7 mouse cellular contexts compared by ENCODE assay signal in the genomic region with DNA sequence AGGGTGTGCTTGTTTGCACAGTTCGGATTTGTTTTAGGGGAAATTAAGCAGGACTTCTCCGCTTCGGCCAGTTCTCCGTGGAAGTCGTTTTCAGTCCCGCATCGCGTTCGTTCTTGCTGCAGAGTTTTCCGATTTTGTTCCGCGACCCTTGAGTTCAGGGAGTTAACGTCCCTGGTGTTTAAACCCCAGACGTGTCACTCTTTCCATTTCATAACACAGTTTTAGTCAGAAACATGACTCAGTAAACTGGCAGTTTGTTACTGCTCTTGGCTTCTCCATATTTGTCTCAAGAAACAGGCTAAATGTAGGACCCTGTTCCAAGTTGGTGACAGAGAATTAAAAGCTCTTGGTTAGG. TPM values are rescaled to one million over a fixed set of nuclear protein-coding genes. Genes with fewer than 3 reads are reported as not detected.
A peak's percentile ranks its signal among the peaks of the same experiment; 100 is the strongest.
DNase-seq lines count a peak whose midpoint lies in the region; ATAC-seq and TF ChIP-seq lines count a peak whose summit lies in the region.

No protein-coding gene starts in this region.

- DNase-seq in spleen, adult 2 months (ENCODE audit: low read depth in 1 of 2, low spot score in 2 of 2) = no peak
- no peak for DNase-seq in spleen, postnatal 14 days (ENCODE audit: low spot score in 2 of 2)
- DNase-seq in intestine, embryonic 14.5 days (ENCODE audit: low spot score) = no peak
- DNase-seq in layer of hippocampus, adult 9-11 months = no peak
- no peak for DNase-seq in layer of hippocampus, postnatal 14 days (ENCODE audit: low spot score in 2 of 2)

- peak overlapping the region; percentile 93 for H3K4me3 ChIP-seq in spleen, adult 2 months (ENCODE audit: extremely low read depth, insufficient read depth, insufficient read length)
- H3K4me3 ChIP-seq in embryonic facial prominence, embryonic 12.5 days = peak overlapping the region; percentile 79
- peak overlapping the region; percentile 79 for H3K4me3 ChIP-seq in intestine, embryonic 14.5 days (ENCODE audit: low read depth, low read length)
- peak overlapping the region; percentile 94 for H3K4me3 ChIP-seq in midbrain, embryonic 16.5 days (ENCODE audit: low read depth, low read length)

- no peak for TF ChIP-seq CTCF in spleen, adult 2 months (IDR thresholded peaks at IDR 0.05; ENCODE audit: extremely low read depth, insufficient read depth, insufficient read length, insufficient replicate concordance)

- no peaks in the 10 kb centered on the region for H3K27me3 ChIP-seq in spleen, adult 2 months (ENCODE audit: control insufficient read depth, insufficient read depth, low read length)
- H3K27me3 ChIP-seq in embryonic facial prominence, embryonic 12.5 days = no peaks in the 10 kb centered on the region
- no peaks in the 10 kb centered on the region for H3K27me3 ChIP-seq in intestine, embryonic 14.5 days (replicated peaks; ENCODE audit: control insufficient read depth, insufficient read depth, low read length)
- H3K27me3 ChIP-seq in midbrain, embryonic 16.5 days (ENCODE audit: control insufficient read depth, insufficient read depth, low read depth, low read length) = no peaks in the 10 kb centered on the region

- peaks cover 12% of the 10 kb centered on the region for H3K4me1 ChIP-seq in spleen, adult 2 months (ENCODE audit: control insufficient read depth, insufficient read depth, insufficient read length)
- peaks cover 6% of the 10 kb centered on the region for H3K4me1 ChIP-seq in embryonic facial prominence, embryonic 12.5 days
- peaks cover 5% of the 10 kb centered on the region; the same call in 1 of the 2 replicates for H3K4me1 ChIP-seq in intestine, embryonic 14.5 days (replicated peaks; ENCODE audit: control insufficient read depth, insufficient read depth, low read length)
- H3K4me1 ChIP-seq in midbrain, embryonic 16.5 days (ENCODE audit: control insufficient read depth, insufficient read depth, low read length) = peaks cover 8% of the 10 kb centered on the region

- TF ChIP-seq POLR2A in spleen, adult 2 months (IDR thresholded peaks at IDR 0.05; ENCODE audit: low read depth, low read length) = no peak

- under 1% methylated on average over 14 of the region's 14 CpGs for WGBS in spleen, adult 2 months
- WGBS in embryonic facial prominence, embryonic 12.5 days = 0% methylated on average over 14 of the region's 14 CpGs
- 0% methylated on average over 14 of the region's 14 CpGs for WGBS in intestine, embryonic 14.5 days
- under 1% methylated on average over 14 of the region's 14 CpGs for WGBS in midbrain, embryonic 16.5 days

- peak overlapping the region; percentile 58 for H3K4me2 ChIP-seq in embryonic facial prominence, embryonic 12.5 days (replicated peaks)
- H3K4me2 ChIP-seq in intestine, embryonic 14.5 days (ENCODE audit: low read length) = peak overlapping the region; percentile 72
- H3K4me2 ChIP-seq in midbrain, embryonic 16.5 days (ENCODE audit: low read length) = peak overlapping the region; percentile 60

- no peak for ATAC-seq in embryonic facial prominence, embryonic 12.5 days (ENCODE audit: insufficient number of reproducible peaks, insufficient read depth, low FRiP score, low TSS enrichment)
- ATAC-seq in intestine, embryonic 14.5 days (replicated peaks; ENCODE audit: low FRiP score, low TSS enrichment, low read depth) = no peak
- no peak for ATAC-seq in midbrain, embryonic 16.5 days

- H3K9me3 ChIP-seq in embryonic facial prominence, embryonic 12.5 days = no peaks in the 10 kb centered on the region
- 0 out of 2 replicates have a peak, but pooled peaks cover 2% of the 10 kb centered on the region for H3K9me3 ChIP-seq in intestine, embryonic 14.5 days (ENCODE audit: control insufficient read depth, low read length)
- H3K9me3 ChIP-seq in midbrain, embryonic 16.5 days (replicated peaks; ENCODE audit: control insufficient read depth, low read length, poor library complexity, severe bottlenecking) = no peaks in the 10 kb centered on the region

- no peaks in the 10 kb centered on the region for H3K36me3 ChIP-seq in spleen, adult 2 months (ENCODE audit: control insufficient read depth, insufficient read depth, low read length)
- H3K36me3 ChIP-seq in embryonic facial prominence, embryonic 12.5 days = no peaks in the 10 kb centered on the region
- no peaks in the 10 kb centered on the region for H3K36me3 ChIP-seq in intestine, embryonic 14.5 days (ENCODE audit: control insufficient read depth, insufficient read depth, low read length)
- H3K36me3 ChIP-seq in midbrain, embryonic 16.5 days (ENCODE audit: control insufficient read depth, insufficient read depth, low read length) = no peaks in the 10 kb centered on the region

- H3K27ac ChIP-seq in spleen, adult 2 months (ENCODE audit: insufficient read depth, low read length) = peak overlapping the region; percentile 88
- peak overlapping the region; percentile 86; the same call in 1 of the 2 replicates for H3K27ac ChIP-seq in embryonic facial prominence, embryonic 12.5 days
- peak overlapping the region; percentile 88; the same call in 1 of the 2 replicates for H3K27ac ChIP-seq in intestine, embryonic 14.5 days (ENCODE audit: low read depth)
- H3K27ac ChIP-seq in midbrain, embryonic 16.5 days (ENCODE audit: low read length) = peak overlapping the region; percentile 96

- H3K9ac ChIP-seq in embryonic facial prominence, embryonic 12.5 days = peak overlapping the region; percentile 82
- H3K9ac ChIP-seq in intestine, embryonic 14.5 days (ENCODE audit: low read length) = peak overlapping the region; percentile 87
- H3K9ac ChIP-seq in midbrain, embryonic 16.5 days (ENCODE audit: low read depth, low read length) = peak overlapping the region; percentile 97

RNA-seq across cellular contexts. Expression of gene Uhrf1bp1l, which starts 0.9 kb away (rescaled TPM):
- 8.7 and 11.1 TPM in 2 replicates for polyA plus RNA-seq in spleen, adult 2 months (2012; rRNA removed)
- 26.2 and 27.3 TPM in 2 replicates for polyA plus RNA-seq in embryonic facial prominence, embryonic 12.5 days (2016; fragmentation: Nextera tagmentation; extraction: Ambion mirVana)
- polyA plus RNA-seq in intestine, embryonic 14.5 days (2014; fragmentation: Nextera tagmentation; extraction: Ambion mirVana) = 29.6 and 32.5 TPM in 2 replicates
- polyA plus RNA-seq in midbrain, embryonic 16.5 days (2015; fragmentation: Nextera tagmentation; extraction: Ambion mirVana) = 30.7 and 32.9 TPM in 2 replicates
- total RNA-seq in layer of hippocampus, postnatal 14 days (2021) = 10 to 100 TPM; 81.7 to 87.2 TPM

RNA-seq across cellular contexts. Expression of gene Actr6, which starts 13.5 kb away (rescaled TPM):
- 0.74 and 1.3 TPM in 2 replicates for polyA plus RNA-seq in spleen, adult 2 months (2012; rRNA removed)
- polyA plus RNA-seq in embryonic facial prominence, embryonic 12.5 days (2016; fragmentation: Nextera tagmentation; extraction: Ambion mirVana) = 40.9 and 44.5 TPM in 2 replicates
- polyA plus RNA-seq in intestine, embryonic 14.5 days (2014; fragmentation: Nextera tagmentation; extraction: Ambion mirVana) = 26.0 and 30.9 TPM in 2 replicates
- polyA plus RNA-seq in midbrain, embryonic 16.5 days (2015; fragmentation: Nextera tagmentation; extraction: Ambion mirVana) = 55.3 and 60.3 TPM in 2 replicates
- total RNA-seq in layer of hippocampus, postnatal 14 days (2021) = 10 to 100 TPM; 19.9 to 27.5 TPM

RNA-seq across cellular contexts. Expression of gene Scyl2, which starts 59.6 kb away (rescaled TPM):
- 7.3 and 7.6 TPM in 2 replicates for polyA plus RNA-seq in spleen, adult 2 months (2012; rRNA removed)
- 9.0 and 10.8 TPM in 2 replicates for polyA plus RNA-seq in embryonic facial prominence, embryonic 12.5 days (2016; fragmentation: Nextera tagmentation; extraction: Ambion mirVana)
- 14.3 and 14.5 TPM in 2 replicates for polyA plus RNA-seq in intestine, embryonic 14.5 days (2014; fragmentation: Nextera tagmentation; extraction: Ambion mirVana)
- polyA plus RNA-seq in midbrain, embryonic 16.5 days (2015; fragmentation: Nextera tagmentation; extraction: Ambion mirVana) = 7.8 and 9.8 TPM in 2 replicates
- total RNA-seq in layer of hippocampus, postnatal 14 days (2021) = 10 to 100 TPM; 26.0 to 29.2 TPM

Comparison
In these comparisons a context has a peak if more than half of its experiments do, and no peak if none do; other contexts are left out.
1. RNA of gene Actr6, which starts 13.5 kb away (polyA plus RNA-seq): 55.3 to 60.3 TPM in midbrain, embryonic 16.5 days, 40.9 to 44.5 TPM in embryonic facial prominence, embryonic 12.5 days and 26.0 to 30.9 TPM in intestine, embryonic 14.5 days; 0.74 to 1.3 TPM in spleen, adult 2 months; every median in the first group is over 10 times any median in the second.
2. Peak in every context shown above with its lines, with median percentiles within 50 percentile points of each other: H3K27ac ChIP-seq, H3K4me3 ChIP-seq, H3K4me2 ChIP-seq and H3K9ac ChIP-seq.